8 mouse cellular contexts compared by ENCODE assay signal in genomic region chr8:45438899-45439535, GRCm38 (mm10). TPM values are rescaled to one million over a fixed set of nuclear protein-coding genes. Genes with fewer than 3 reads are reported as not detected.
A peak's percentile ranks its signal among the peaks of the same experiment; 100 is the strongest.
DNase-seq lines count a peak whose midpoint lies in the region; ATAC-seq lines count a peak whose summit lies in the region.

No protein-coding gene starts in this region.

- H3K4me1 ChIP-seq in heart, embryonic 11.5 days (ENCODE audit: control insufficient read depth, insufficient read depth, low read length): no peaks in the 10 kb centered on the region
- no peaks in the 10 kb centered on the region for H3K4me1 ChIP-seq in hindbrain, embryonic 15.5 days (replicated peaks)
- 0 out of 2 replicates have a peak, but pooled peaks cover 3% of the 10 kb centered on the region for H3K4me1 ChIP-seq in neural tube, embryonic 13.5 days (replicated peaks)

- H3K9ac ChIP-seq in heart, embryonic 11.5 days (ENCODE audit: low read depth, low read length): no peak overlapping the region
- no peak overlapping the region for H3K9ac ChIP-seq in hindbrain, embryonic 15.5 days
- no peak overlapping the region for H3K9ac ChIP-seq in neural tube, embryonic 13.5 days

- no peak overlapping the region for H3K4me2 ChIP-seq in heart, embryonic 11.5 days
- peak overlapping the region; percentile 34 for H3K4me2 ChIP-seq in hindbrain, embryonic 15.5 days
- H3K4me2 ChIP-seq in neural tube, embryonic 13.5 days: peak overlapping the region; percentile 21; the same call in 1 of the 2 replicates

- intact Hi-C loops in heart, postnatal 10 days (cut with DNase I): loop anchor here (5.0 kb wide), 1 partner anchor 498 kb away; no protein-coding TSS in a partner anchor

- no peak overlapping the region for H3K4me3 ChIP-seq in heart, embryonic 11.5 days (ENCODE audit: low read depth, low read length)
- H3K4me3 ChIP-seq in hindbrain, embryonic 15.5 days: no peak overlapping the region
- H3K4me3 ChIP-seq in neural tube, embryonic 13.5 days: no peak overlapping the region

- no peak overlapping the region for H3K27ac ChIP-seq in heart, embryonic 11.5 days (ENCODE audit: low read depth, low read length)
- H3K27ac ChIP-seq in hindbrain, embryonic 15.5 days (replicated peaks): no peak overlapping the region
- H3K27ac ChIP-seq in neural tube, embryonic 13.5 days (replicated peaks): no peak overlapping the region

- no peaks in the 10 kb centered on the region for H3K36me3 ChIP-seq in heart, embryonic 11.5 days (ENCODE audit: control insufficient read depth, insufficient read depth, low read length)
- no peaks in the 10 kb centered on the region for H3K36me3 ChIP-seq in hindbrain, embryonic 15.5 days
- no peaks in the 10 kb centered on the region for H3K36me3 ChIP-seq in neural tube, embryonic 13.5 days

- no peaks in the 10 kb centered on the region for H3K27me3 ChIP-seq in heart, embryonic 11.5 days (ENCODE audit: control insufficient read depth, insufficient read depth, low read length)
- H3K27me3 ChIP-seq in hindbrain, embryonic 15.5 days: no peaks in the 10 kb centered on the region
- H3K27me3 ChIP-seq in neural tube, embryonic 13.5 days: no peaks in the 10 kb centered on the region

- WGBS in heart, embryonic 11.5 days (ENCODE audit: insufficient replicate concordance): 9% methylated on average over 5 of the region's 5 CpGs
- WGBS in hindbrain, embryonic 15.5 days: 4% methylated on average over 5 of the region's 5 CpGs
- 7% methylated on average over 5 of the region's 5 CpGs for WGBS in neural tube, embryonic 13.5 days

- ATAC-seq in heart, embryonic 11.5 days (replicated peaks; ENCODE audit: insufficient number of reproducible peaks, low FRiP score, low TSS enrichment): no peak
- peak; percentile 81 for ATAC-seq in hindbrain, embryonic 15.5 days (ENCODE audit: low FRiP score, low read depth)
- peak; percentile 76 for ATAC-seq in neural tube, embryonic 13.5 days (ENCODE audit: low read depth)
- no peak for ATAC-seq in erythroblast, adult 5-6 weeks (replicated peaks; ENCODE audit: low FRiP score, poor library complexity, severe bottlenecking)

- peak; percentile 27 to 52 for DNase-seq in heart, postnatal 10 days
- peak; percentile 27 for DNase-seq in right cerebral cortex, postnatal 25 days
- no peak for DNase-seq in right cerebral cortex, postnatal 14 days
- no peak for DNase-seq in thymus, postnatal 10 days (ENCODE audit: low spot score in 2 of 2)

- no peaks in the 10 kb centered on the region for H3K9me3 ChIP-seq in heart, embryonic 11.5 days (replicated peaks; ENCODE audit: control insufficient read depth, low read length)
- H3K9me3 ChIP-seq in hindbrain, embryonic 15.5 days: no peaks in the 10 kb centered on the region
- H3K9me3 ChIP-seq in neural tube, embryonic 13.5 days: no peaks in the 10 kb centered on the region

RNA-seq across cellular contexts. Expression of gene Tlr3, which starts 28.1 kb away (rescaled TPM):
- total RNA-seq in heart, postnatal 10 days (2021): 1 to 10 TPM; 7.7 to 8.8 TPM
- polyA plus RNA-seq in heart, embryonic 11.5 days (2014; fragmentation: Nextera tagmentation; extraction: Ambion mirVana): 1.8 and 1.9 TPM in 2 replicates
- polyA plus RNA-seq in hindbrain, embryonic 15.5 days (2015; fragmentation: Nextera tagmentation; extraction: Ambion mirVana): 0.74 and 1.4 TPM in 2 replicates
- 0.83 and 1.0 TPM in 2 replicates for polyA plus RNA-seq in neural tube, embryonic 13.5 days (2015; fragmentation: Nextera tagmentation; extraction: Ambion mirVana)
- total RNA-seq in erythroblast, adult 5-6 weeks (2015; ENCODE audit: low replicate concordance): not detected in 2 replicates
- 0.09 and 0.28 TPM in 2 replicates for total RNA-seq in erythroblast, adult 5-6 weeks (2017; ENCODE audit: low replicate concordance)

RNA-seq across cellular contexts. Expression of gene Fam149a, which starts 56.9 kb away (rescaled TPM):
- 1 to 10 TPM; 4.7 to 5.3 TPM for total RNA-seq in heart, postnatal 10 days (2021)
- 5.0 and 6.3 TPM in 2 replicates for polyA plus RNA-seq in heart, embryonic 11.5 days (2014; fragmentation: Nextera tagmentation; extraction: Ambion mirVana)
- polyA plus RNA-seq in hindbrain, embryonic 15.5 days (2015; fragmentation: Nextera tagmentation; extraction: Ambion mirVana): 12.3 and 13.8 TPM in 2 replicates
- polyA plus RNA-seq in neural tube, embryonic 13.5 days (2015; fragmentation: Nextera tagmentation; extraction: Ambion mirVana): 7.1 TPM in 2 replicates
- 0.42 TPM in 1 of 2 replicates, not detected in the other for total RNA-seq in erythroblast, adult 5-6 weeks (2015; ENCODE audit: low replicate concordance)
- total RNA-seq in erythroblast, adult 5-6 weeks (2017; ENCODE audit: low replicate concordance): 0.34 TPM in 1 of 2 replicates, not detected in the other

Comparison
In these comparisons a context has a peak if more than half of its experiments do, and no peak if none do; other contexts are left out.
1. DNase-seq: peak in heart, postnatal 10 days (2 of 2) and right cerebral cortex, postnatal 25 days (single experiment); none in right cerebral cortex, postnatal 14 days (single experiment) and thymus, postnatal 10 days (0 of 2).
2. ATAC-seq: peak in hindbrain, embryonic 15.5 days (single experiment) and neural tube, embryonic 13.5 days (single experiment); none in heart, embryonic 11.5 days (single experiment) and erythroblast, adult 5-6 weeks (single experiment).